ENCODE assay signal across 6 mouse cellular contexts in the genomic region with DNA sequence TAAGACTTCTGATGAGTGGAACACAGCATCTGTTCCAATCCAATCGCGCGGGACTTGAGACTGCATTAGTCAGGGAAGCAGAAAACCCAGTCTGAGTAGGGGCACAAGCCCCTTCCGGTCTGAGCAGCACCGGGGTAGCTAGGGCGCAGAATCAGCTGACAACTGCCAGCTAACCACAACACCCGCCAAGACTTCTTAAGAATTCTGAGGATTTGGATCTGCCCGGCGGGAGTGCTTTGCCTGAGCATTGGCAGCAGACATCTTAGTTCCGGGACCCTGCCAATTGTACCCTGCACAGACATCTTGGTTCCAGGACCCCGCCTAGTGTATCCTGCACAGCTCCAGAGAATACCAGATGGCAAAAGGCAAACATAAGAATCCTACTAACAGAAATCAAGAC.
DNase-seq lines count a peak whose midpoint lies in the region; TF ChIP-seq lines count a peak whose summit lies in the region.
"Not testable (repeated sequence)": the region's sequence is repeated elsewhere in the genome, so short reads cannot be mapped to it uniquely, and the experiment has no call there.

No protein-coding gene starts in this region.

- TF ChIP-seq CTCF in ES-Bruce4 (IDR thresholded peaks at IDR 0.05; ENCODE audit: low read depth, low read length); brain, embryonic 14.5 days (IDR thresholded peaks at IDR 0.05; ENCODE audit: borderline replicate concordance, extremely low read depth, insufficient read depth, insufficient read length): not testable (repeated sequence)

- not testable (repeated sequence) for TF ChIP-seq POLR2A in ES-Bruce4 (IDR thresholded peaks at IDR 0.05; ENCODE audit: insufficient read depth, low read length); brain, embryonic 14.5 days (IDR thresholded peaks at IDR 0.05; ENCODE audit: borderline replicate concordance, extremely low read depth, insufficient read depth, insufficient read length, poor library complexity, severe bottlenecking)

- peak; percentile 16 for DNase-seq in ES-E14 (ENCODE audit: low read depth, low spot score)
- DNase-seq in WW6 (ENCODE audit: low read depth, low spot score): peak; percentile 36
- DNase-seq in brain, embryonic 14.5 days (ENCODE audit: low read depth): peak; percentile 4
- peak; percentile 12 to 24 for DNase-seq in cerebellum, postnatal 14 days
- peak; percentile 63 for DNase-seq in heart, adult 11 months

- H3K4me1 ChIP-seq in ES-Bruce4 (ENCODE audit: control insufficient read depth, insufficient read depth, low read length); ES-E14 (ENCODE audit: control insufficient read depth in 2 of 2, insufficient read depth in 2 of 2, low read length in 2 of 2, poor library complexity in 1 of 2): not testable (repeated sequence)

- 0 out of 2 replicates have a peak overlapping the region, but pooled peaks have one; percentile 2 for H3K4me3 ChIP-seq in ES-Bruce4 (ENCODE audit: low read depth, low read length)
- H3K4me3 ChIP-seq in ES-E14 (ENCODE audit: insufficient read depth in 1 of 2, low read depth in 1 of 2, low read length in 2 of 2, poor library complexity in 1 of 2, severe bottlenecking in 1 of 2): not testable (repeated sequence)

- not testable (repeated sequence) for H3K9me3 ChIP-seq in ES-Bruce4 (replicated peaks; ENCODE audit: control insufficient read depth, insufficient read depth, low read length, poor library complexity, severe bottlenecking); ES-E14 (ENCODE audit: control insufficient read depth, insufficient read depth, low read depth, low read length)

- H3K36me3 ChIP-seq in ES-Bruce4 (ENCODE audit: control insufficient read depth, insufficient read depth, low read length, poor library complexity, severe bottlenecking); ES-E14 (ENCODE audit: control insufficient read depth, insufficient read depth, low read length, poor library complexity, severe bottlenecking): not testable (repeated sequence)

- in situ Hi-C loops in ES-E14 (cut with MboI; ENCODE audit: low sequenced_read_pairs in 2 of 2, unreplicated experiment in 2 of 2): not testable (repeated sequence)

- not testable (repeated sequence) for H3K27me3 ChIP-seq in ES-Bruce4 (ENCODE audit: control insufficient read depth, insufficient read depth, low read length, poor library complexity, severe bottlenecking)

- not testable (repeated sequence) for H3K9ac ChIP-seq in ES-Bruce4 (ENCODE audit: low read depth, poor library complexity, severe bottlenecking); ES-E14 (ENCODE audit: insufficient read depth, low read depth, low read length, poor library complexity, severe bottlenecking)

- not testable (repeated sequence) for TF ChIP-seq EP300 in ES-Bruce4 (IDR thresholded peaks at IDR 0.05; ENCODE audit: insufficient read depth, low read depth, low read length)

- H3K27ac ChIP-seq in ES-Bruce4 (ENCODE audit: insufficient read depth, low read length); ES-E14 (ENCODE audit: insufficient read depth, low read depth, low read length, poor library complexity, severe bottlenecking): not testable (repeated sequence)

Comparison
In these comparisons a context has a peak if more than half of its experiments do, and no peak if none do; other contexts are left out.
1. DNase-seq: peak in every context shown above with its lines; median percentile 63 in heart, adult 11 months; 36 in WW6; 18 in cerebellum, postnatal 14 days; 16 in ES-E14; 4 in brain, embryonic 14.5 days.